Mouse (Mus musculus) cerebellum, adult 11-12 months (tissue): Measurements from ENCODE around the gene Chka.

Source experiments
- DNase-seq: peaks from one replicate; pipeline ENCODE4 v3.0.0; 2022

Chka gene

GRCm38 (mm10) chr19:3922661-3923371, 71.2 kb downstream of the Chka start:
- no peak for DNase-seq

GRCm38 (mm10) chr19:3923586-3923985, 72.0 kb downstream of the Chka start:
- no peak for DNase-seq

GRCm38 (mm10) chr19:3924190-3924589, 72.6 kb downstream of the Chka start:
- no peak for DNase-seq

DNA sequence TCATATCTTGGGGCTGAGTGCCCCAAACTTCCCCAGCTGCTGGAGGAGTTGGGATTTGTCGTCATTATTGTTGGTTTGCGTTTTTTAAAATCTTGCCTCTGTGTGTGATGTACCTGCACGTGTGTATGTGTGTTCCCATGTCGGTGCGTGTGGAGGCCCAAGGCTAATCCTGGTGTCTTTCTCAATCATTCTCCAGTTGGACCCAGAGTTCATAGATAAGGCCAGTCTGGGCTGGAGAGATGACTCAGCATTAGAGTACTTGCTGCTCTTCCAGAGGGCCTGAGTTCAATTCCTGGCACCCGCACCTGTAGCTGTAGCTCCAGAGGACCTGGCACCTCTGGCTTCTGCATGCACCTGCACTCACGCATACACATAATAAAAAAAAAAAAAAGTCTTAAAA, 73.3 kb downstream of the Chka start:
- DNase-seq = no peak

- no peak for DNase-seq
Observed at GRCm38 (mm10) chr19:3925859-3926258, 74.3 kb downstream of the Chka start.

DNA sequence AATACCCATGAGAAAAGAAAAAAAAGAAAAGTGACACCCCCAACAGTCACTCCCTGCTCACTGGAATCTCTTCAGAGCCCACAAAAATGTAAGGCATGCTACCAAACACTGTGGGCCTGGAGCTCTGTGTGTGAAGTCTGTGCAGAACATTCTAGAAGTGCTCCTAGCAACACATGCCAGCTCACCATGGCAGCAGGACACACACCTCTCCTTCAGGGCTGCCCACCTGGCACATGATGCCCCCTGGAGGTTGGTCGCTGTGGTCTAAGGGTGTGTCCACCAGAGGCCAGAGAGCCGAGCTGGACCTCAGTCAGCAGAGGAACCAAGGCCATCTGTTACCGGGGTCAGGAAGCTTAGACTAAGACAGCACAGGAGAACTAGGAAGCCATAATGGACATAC, 74.7 kb downstream of the Chka start:
- DNase-seq = peak; percentile 76

DNA sequence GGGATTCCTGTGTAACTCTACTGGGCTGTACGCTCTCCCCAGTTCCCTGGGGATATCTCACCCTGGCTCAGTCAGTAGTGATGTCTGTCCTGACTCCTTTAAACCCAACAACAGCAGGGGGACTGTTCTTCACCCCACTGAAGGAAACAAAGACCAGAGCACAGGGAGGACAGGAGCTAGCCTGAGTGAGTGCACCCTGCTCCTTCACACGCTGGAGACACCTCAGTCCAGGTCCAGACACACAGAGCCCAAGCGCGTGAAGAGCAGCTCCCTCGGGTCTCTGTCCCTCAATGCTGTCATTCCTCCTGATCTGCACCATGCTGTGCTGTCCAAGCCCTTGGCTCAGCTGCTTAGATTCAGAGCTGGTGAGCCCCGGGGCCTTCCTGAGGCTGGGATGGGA, 75.1 kb downstream of the Chka start:
- DNase-seq = no peak

DNA sequence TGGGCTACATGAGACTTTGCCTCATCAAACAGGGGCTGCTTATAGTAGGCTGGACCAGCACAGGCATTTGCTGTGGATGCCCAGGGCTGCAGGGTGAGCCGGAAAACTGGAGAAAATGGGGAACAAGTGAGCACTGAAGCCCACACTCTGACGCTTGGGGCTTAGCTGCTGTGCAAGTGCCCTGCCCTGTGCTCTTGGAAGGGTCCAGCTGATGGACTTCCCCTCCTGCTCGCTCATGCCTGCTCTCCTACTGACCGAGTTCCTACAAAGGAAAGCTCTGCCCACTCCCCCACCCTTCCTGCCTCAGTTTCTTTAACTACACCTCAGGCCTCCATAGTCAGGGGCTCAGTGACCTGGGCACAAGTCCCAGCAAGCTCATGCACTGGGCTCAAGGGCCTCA, 76.4 kb downstream of the Chka start:
- no peak for DNase-seq

GRCm38 (mm10) chr19:3928779-3929178, 77.2 kb downstream of the Chka start:
- DNase-seq = no peak

DNA sequence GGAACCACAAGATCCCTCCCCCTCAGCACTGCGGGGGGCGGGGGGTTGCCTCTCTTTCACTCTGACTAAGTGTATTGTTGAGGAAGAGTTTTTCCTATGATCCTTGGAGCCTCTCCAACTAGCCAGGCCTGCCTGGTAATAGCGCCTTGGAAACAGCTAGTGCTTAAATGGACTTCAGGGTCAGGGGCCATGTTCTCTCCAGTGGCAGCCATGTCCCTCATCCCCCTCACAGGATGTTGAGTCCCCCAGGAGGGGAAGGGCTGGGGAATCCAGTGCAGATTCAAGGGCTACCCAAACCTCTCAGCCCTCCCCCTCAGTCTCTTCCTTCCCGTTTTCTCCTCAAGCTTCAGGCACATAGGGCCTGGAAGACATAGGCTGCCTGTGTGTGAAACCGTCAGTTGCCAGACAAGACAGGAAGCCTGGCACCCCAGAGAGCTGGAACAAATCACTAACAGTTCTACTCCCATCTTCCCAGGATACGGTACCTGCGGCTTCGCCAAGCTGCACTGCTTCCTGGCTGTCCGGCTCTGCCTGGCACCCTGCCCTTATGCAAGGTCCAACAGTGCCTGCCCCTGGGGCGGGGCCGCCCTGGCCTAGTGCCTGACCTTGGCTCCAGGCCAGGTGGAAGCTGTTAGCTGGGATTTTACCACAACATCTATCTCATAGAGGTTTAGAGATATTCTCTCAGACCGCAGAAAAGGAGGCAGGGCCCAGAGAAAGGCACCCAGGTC, 77.8 kb downstream of the Chka start, which contains the start of gene Aldh3b1:
Gene Aldh3b1 (minus strand): TSS at position 598 of the 731 bp plus-strand sequence.
- peak; percentile 92 for DNase-seq

- DNase-seq = peak; percentile 48
Observed at GRCm38 (mm10) chr19:3930262-3931057, 78.9 kb downstream of the Chka start.

DNA sequence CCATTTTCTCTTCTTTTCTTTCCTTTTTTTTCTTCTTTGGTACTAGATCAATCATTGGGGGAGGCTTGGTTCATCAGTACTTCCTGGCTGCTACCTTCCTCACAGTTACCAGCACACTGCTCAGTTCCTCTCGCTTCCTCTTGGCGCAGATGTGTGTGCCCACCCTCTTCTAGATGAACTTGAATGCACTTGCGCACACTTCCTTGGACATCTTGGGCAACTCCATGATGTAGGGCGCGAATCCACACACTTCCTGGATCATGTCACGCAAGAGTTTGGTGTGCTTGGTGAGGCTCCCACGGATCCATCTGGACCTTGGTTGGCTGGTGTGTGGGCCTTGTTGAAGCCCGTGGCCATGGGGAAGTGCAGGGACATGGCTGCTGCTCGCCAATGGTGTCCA, 80.1 kb downstream of the Chka start:
- DNase-seq = peak; percentile 17

- no peak for DNase-seq
Observed at GRCm38 (mm10) chr19:3935032-3935895, 83.7 kb downstream of the Chka start, which contains the start of gene Unc93b1. TSS of gene Unc93b1 (plus strand) at chr19:3935186.

GRCm38 (mm10) chr19:3935896-3936850, 84.6 kb downstream of the Chka start:
- peak; percentile 56 for DNase-seq

GRCm38 (mm10) chr19:3942315-3942714, 90.7 kb downstream of the Chka start:
- no peak for DNase-seq

DNA sequence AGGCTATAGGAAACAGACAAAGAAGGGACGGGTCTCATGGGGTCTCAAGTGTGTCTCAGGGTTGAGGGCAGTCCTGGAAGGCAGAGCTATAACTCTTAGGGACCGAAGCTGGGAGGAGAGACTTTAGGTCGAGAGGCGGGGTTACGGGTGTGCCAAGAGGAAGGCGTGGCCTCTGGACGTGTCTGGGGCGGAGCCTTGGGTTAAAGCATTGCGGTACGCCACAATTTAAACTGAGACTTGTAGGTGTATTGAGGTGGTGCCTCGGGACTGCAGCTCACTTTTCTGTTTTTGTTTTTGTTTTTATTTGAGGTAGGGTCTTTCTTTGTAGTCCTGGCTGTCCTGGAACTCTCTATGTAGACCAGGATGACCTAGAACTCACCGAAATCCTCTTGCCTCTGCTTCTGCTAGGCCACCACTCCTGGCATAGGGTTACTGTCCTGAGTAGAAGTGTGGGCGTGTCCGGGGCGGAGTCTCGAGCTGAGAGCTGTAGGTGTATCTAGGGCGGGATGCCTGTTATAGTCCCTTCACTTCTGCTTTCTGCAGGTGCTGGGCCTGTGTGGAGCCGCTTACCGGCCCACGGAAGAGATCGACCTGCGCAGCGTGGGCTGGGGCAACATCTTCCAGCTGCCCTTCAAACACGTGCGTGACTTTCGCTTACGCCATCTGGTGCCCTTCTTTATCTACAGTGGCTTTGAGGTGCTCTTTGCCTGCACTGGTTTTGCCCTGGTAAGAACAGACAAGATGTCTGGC, 91.6 kb downstream of the Chka start:
- no peak for DNase-seq
